Mouse (Mus musculus) forebrain, embryonic 11.5 days (tissue): ENCODE measurements around the gene Cachd1. TPM values are rescaled to one million over a fixed set of nuclear protein-coding genes. Genes with fewer than 3 reads are reported as not detected.
A peak's percentile ranks its signal among the peaks of the same experiment; 100 is the strongest.

Experiments
- ATAC-seq: fragments of 200-750 bp; cut with Nextera tagmentation; replicated peaks from 2 replicates; pipeline ENCODE4 v1.8.0; 2017; ENCODE audit warnings: moderate TSS enrichment; ENCODE audit not compliant: low FRiP score
- DNase-seq: peaks from one replicate; pipeline ENCODE4 v3.0.0-alpha.2; 2017; ENCODE audit warnings: low spot score
- H3K27ac ChIP-seq: fragments of 300-500 bp; sonication (generic); 2 replicates; pipeline ENCODE4 v1.5.1; 2014; ENCODE audit warnings: low read depth, low read length
- H3K27me3 ChIP-seq: fragments of 300-500 bp; sonication (generic); 2 replicates; pipeline ENCODE4 v1.6.1; 2014; ENCODE audit warnings: mild to moderate bottlenecking, low read length, mixed read lengths; ENCODE audit not compliant: control insufficient read depth, insufficient read depth
- H3K36me3 ChIP-seq: fragments of 300-500 bp; sonication (generic); 2 replicates; pipeline ENCODE4 v1.6.1; 2014; ENCODE audit warnings: mild to moderate bottlenecking, low read length, moderate library complexity, mixed read lengths; ENCODE audit not compliant: control insufficient read depth, insufficient read depth
- H3K4me1 ChIP-seq: fragments of 300-500 bp; sonication (generic); replicated peaks from 2 replicates; pipeline ENCODE4 v1.6.1; 2014; ENCODE audit warnings: low read length, mixed read lengths; ENCODE audit not compliant: control insufficient read depth, insufficient read depth
- H3K4me2 ChIP-seq: fragments of 300-500 bp; sonication (generic); 2 replicates; pipeline ENCODE4 v1.6.1; 2014; ENCODE audit warnings: low read depth, mild to moderate bottlenecking, low read length, moderate library complexity, mixed read lengths; ENCODE audit not compliant: severe bottlenecking
- H3K4me3 ChIP-seq: fragments of 300-500 bp; sonication (generic); 2 replicates; pipeline ENCODE4 v1.5.1; 2014; ENCODE audit warnings: low read depth, low read length
- H3K9ac ChIP-seq: fragments of 300-500 bp; sonication (generic); 2 replicates; pipeline ENCODE4 v1.6.1; 2014; ENCODE audit warnings: low read length
- H3K9me3 ChIP-seq: fragments of 300-500 bp; sonication (generic); 2 replicates; pipeline ENCODE4 v1.6.1; 2016; ENCODE audit warnings: low read length, mixed read lengths; ENCODE audit not compliant: control insufficient read depth
- WGBS: fragments of 180-500 bp; shearing (Covaris S2); extraction: QIAGEN DNeasy Blood & Tissue Kit; methylation state at CpG from one replicate; pipeline ENCODE4 v1.1.7; 2014; 5-methylcytosine and 5-hydroxymethylcytosine counted together
- polyA plus RNA-seq: library from polyadenylated mRNA; unstranded; fragments of >200 nt; fragmentation: Nextera tagmentation; extraction: Ambion mirVana; gene quantifications from 2 replicates; pipeline ENCODE4 v1.2.1, GENCODE M21; 2014

The Cachd1 gene
- polyA plus RNA-seq, 1 experiment from 2014 or later, result 45.3 TPM

DNA sequence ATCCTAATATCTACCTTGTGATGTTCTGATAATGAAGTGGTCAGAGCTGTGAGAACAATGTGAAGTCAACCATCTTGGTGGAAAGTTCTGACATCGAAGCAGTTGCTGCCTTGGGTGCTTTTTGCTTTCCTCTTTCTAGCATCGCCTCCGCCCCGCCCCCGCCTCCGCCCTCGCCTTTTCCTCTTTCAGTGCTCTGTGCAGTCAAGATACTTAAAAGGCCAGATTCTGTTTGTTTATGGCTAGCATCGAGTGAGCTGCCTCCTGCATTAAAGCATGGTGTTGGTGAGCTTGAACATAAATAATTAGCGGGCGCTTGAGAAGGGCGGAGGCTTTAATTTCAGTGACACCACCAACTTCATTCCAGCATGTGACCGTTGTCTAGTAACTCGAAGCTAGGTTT, 88.9 kb downstream of the Cachd1 start:
- H3K9ac ChIP-seq, result no peak overlapping the region; the same call in 1 of the 2 replicates
- no peak for DNase-seq
- 0 out of 2 replicates have a peak, but pooled peaks have one; percentile 20 for ATAC-seq
- H3K4me2 ChIP-seq, result 0 out of 2 replicates have a peak overlapping the region, but pooled peaks have one; percentile 15
- no peaks in the 10 kb centered on the region for H3K9me3 ChIP-seq
- H3K4me3 ChIP-seq, result no peak overlapping the region
- H3K36me3 ChIP-seq, result no peaks in the 10 kb centered on the region
- H3K27ac ChIP-seq, result no peak overlapping the region
- no peaks in the 10 kb centered on the region for H3K27me3 ChIP-seq
- peaks cover 16% of the 10 kb centered on the region for H3K4me1 ChIP-seq
- WGBS, result 28% methylated on average over 13 of the region's 13 CpGs

DNA sequence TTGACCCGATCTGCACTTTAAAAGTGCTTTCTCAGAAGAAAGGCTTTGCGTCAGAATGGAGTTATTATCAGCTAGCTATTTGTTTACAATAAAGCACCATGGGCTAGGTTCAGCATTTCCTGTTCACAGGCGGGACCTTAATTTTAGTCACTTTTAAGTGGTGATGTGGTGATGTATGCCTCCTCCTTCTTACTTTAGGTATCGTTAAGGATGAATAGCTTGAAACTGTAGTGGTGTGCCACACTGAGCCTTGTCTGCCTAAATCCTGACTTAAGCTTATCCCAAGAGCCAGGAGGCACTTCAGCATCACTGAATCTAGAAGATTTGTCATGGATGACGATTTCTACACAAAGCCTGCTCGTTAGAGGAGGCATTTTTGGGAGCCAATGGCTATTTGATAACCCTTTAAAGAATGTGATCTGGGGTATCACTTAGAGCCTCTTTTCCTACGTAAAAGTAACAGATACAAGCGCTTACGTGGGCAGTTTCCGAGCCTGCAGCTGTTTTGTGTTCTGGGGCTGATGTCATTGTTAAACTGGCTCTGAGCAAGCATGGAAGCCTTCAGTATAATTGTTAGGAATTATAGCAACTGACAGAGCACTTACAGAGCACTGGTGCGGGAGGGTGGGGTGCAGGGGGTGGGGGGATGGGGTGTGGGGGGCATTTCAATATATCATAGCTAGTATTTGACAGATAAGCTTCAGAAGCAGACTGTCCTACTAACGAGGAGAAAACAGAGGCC, 89.7 kb downstream of the Cachd1 start:
- no peak for ATAC-seq

DNA sequence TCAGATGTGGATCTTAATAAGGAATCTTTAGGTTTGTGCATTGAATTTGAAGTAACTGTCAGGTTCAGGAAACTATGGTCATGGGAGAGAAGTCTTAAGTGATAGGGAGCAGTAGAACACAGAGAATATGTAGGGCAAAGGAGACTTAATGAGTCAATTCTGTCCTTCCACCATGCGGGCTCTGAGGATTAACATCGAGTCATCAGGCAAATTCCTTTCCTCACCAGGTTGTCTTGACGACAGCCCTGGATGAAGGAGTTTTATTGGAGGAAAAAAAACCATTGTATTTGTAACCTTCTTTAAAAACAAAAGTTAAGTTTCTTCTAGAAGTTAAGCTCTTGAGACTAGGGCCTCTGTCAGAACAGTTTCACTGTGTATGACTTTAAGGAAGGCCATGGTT, 100.9 kb downstream of the Cachd1 start:
- Histone ChIP-seq H3K9me3 (no peaks in the 10 kb centered on the region), H3K4me1 (0 out of 2 replicates have a peak, but pooled peaks cover 3% of the 10 kb centered on the region), H3K4me2 (no peak overlapping the region), H3K27ac (no peak overlapping the region), H3K4me3 (no peak overlapping the region), H3K36me3 (no peaks in the 10 kb centered on the region; the same call in 1 of the 2 replicates), H3K9ac (no peak overlapping the region), H3K27me3 (no peaks in the 10 kb centered on the region)
- ATAC-seq, result no peak
- WGBS, result 30% methylated on average over 3 of the region's 3 CpGs
- DNase-seq, result no peak

More for the DNA sequence above, 89.7 kb downstream of the Cachd1 start:
- Histone ChIP-seq H3K4me1 (peaks cover 16% of the 10 kb centered on the region), H3K36me3 (no peaks in the 10 kb centered on the region), H3K4me3 (no peak overlapping the region), H3K27me3 (no peaks in the 10 kb centered on the region), H3K9ac (no peak overlapping the region), H3K27ac (0 out of 2 replicates have a peak overlapping the region, but pooled peaks have one; percentile 18), H3K4me2 (no peak overlapping the region), H3K9me3 (no peaks in the 10 kb centered on the region)
- DNase-seq, result no peak
- 20% methylated on average over 12 of the region's 12 CpGs for WGBS

DNA sequence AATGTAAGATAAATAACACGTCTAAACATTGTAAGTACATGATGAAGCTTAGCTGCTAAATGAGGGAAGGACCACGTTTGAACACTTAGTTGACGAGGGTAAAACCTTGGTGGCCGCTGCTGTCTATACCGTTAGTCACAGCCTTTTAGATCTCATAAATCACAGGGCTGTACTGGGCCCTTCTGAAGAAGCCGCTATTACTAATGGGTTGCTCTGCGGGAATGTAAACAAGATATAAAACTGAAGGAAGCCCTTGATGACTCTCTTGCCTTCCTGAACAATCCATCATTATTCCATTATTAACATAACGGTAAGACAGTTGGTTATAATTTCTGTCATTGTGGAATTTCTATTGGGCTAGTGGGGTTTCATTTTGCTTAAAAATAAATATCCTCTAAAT, 102.9 kb downstream of the Cachd1 start:
- Histone ChIP-seq H3K4me1 (0 out of 2 replicates have a peak, but pooled peaks cover 3% of the 10 kb centered on the region), H3K36me3 (no peaks in the 10 kb centered on the region; the same call in 1 of the 2 replicates), H3K27me3 (no peaks in the 10 kb centered on the region), H3K27ac (no peak overlapping the region), H3K9me3 (no peaks in the 10 kb centered on the region), H3K9ac (no peak overlapping the region), H3K4me2 (no peak overlapping the region), H3K4me3 (no peak overlapping the region)
- DNase-seq (no peak), ATAC-seq (no peak)
- 86% methylated on average over 8 of the region's 8 CpGs for WGBS

DNA sequence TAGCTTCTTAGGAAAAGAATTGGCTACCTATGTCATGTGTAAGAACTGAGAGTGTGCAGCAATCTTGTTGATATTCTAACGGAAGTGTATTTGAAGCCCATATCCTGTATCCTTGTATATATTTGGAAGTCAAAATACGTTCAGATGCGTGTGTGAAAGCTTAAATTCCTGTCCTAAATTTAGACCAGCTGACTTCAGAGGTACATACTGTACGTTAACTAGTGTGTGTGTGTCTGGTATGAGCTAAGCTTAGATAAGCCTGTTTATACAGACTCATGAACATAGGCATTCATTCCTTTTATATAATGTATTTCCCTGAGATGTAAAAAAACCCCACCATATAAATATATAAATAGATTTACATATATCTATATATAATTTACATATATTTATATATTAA, 103.6 kb downstream of the Cachd1 start:
- H3K4me1 ChIP-seq, result 0 out of 2 replicates have a peak, but pooled peaks cover 3% of the 10 kb centered on the region
- no peak for ATAC-seq
- H3K4me3 ChIP-seq, result no peak overlapping the region
- no peak for DNase-seq
- no peaks in the 10 kb centered on the region for H3K27me3 ChIP-seq
- no peaks in the 10 kb centered on the region; the same call in 1 of the 2 replicates for H3K36me3 ChIP-seq
- H3K27ac ChIP-seq, result no peak overlapping the region
- no peak overlapping the region for H3K9ac ChIP-seq
- H3K9me3 ChIP-seq, result no peaks in the 10 kb centered on the region
- 87% methylated on average over 4 of the region's 4 CpGs for WGBS
- no peak overlapping the region for H3K4me2 ChIP-seq

DNA sequence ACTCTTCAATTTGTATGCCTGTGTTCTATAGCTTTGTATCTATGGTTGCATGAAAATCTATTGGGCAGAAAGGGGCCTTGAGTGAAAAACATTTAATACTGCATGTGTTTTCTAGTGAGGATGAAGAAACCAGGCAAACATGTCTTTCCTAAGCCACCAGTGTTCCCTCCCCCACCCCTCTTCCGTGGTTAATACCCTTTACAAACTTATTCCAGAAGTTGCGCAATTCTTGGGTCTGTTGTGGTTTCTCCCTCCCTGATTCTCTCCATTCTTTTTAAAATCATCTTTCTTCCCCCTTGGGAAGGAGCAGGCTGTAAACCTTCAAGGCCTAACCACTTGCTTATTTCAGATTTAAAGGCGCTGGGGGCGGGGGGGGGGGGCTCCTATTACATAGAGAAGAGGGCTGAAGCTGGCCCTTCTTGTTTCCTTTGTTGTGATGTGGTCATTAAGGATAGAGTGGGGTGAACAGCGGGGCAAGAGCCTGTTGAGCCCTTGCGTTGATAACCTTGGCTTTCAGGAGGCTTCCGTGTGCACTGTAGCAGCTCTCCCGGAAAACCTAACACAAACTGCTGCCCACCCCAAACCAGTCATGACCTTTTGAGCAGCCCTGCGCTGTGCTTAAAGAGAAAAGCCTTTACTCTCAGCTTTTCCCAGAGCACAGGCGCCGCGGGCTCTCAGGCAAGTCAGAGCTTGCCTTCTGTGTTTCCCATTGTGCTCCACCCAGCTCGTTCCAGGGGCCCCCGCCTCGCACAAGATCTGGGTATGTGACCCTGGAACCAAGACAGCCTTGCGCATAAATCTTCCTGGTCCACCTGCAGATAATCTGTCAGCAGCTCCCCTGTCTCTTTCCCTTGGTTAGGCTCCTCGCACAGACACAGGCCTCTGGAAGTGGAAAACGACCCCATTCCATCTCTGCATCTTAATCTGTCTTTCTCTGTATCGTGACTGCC, 109.6 kb downstream of the Cachd1 start:
- DNase-seq, result peak; percentile 72
- no peaks in the 10 kb centered on the region for H3K36me3 ChIP-seq
- WGBS, result 11% methylated on average over 19 of the region's 19 CpGs
- H3K27ac ChIP-seq, result peak overlapping the region; percentile 31
- peak; percentile 75 for ATAC-seq
- no peak overlapping the region for H3K4me3 ChIP-seq
- no peaks in the 10 kb centered on the region for H3K27me3 ChIP-seq
- no peaks in the 10 kb centered on the region for H3K9me3 ChIP-seq
- peak overlapping the region; percentile 6; the same call in 1 of the 2 replicates for H3K4me2 ChIP-seq
- peak overlapping the region; percentile 14; the same call in 1 of the 2 replicates for H3K9ac ChIP-seq
- H3K4me1 ChIP-seq, result peaks cover 11% of the 10 kb centered on the region; the same call in 1 of the 2 replicates

DNA sequence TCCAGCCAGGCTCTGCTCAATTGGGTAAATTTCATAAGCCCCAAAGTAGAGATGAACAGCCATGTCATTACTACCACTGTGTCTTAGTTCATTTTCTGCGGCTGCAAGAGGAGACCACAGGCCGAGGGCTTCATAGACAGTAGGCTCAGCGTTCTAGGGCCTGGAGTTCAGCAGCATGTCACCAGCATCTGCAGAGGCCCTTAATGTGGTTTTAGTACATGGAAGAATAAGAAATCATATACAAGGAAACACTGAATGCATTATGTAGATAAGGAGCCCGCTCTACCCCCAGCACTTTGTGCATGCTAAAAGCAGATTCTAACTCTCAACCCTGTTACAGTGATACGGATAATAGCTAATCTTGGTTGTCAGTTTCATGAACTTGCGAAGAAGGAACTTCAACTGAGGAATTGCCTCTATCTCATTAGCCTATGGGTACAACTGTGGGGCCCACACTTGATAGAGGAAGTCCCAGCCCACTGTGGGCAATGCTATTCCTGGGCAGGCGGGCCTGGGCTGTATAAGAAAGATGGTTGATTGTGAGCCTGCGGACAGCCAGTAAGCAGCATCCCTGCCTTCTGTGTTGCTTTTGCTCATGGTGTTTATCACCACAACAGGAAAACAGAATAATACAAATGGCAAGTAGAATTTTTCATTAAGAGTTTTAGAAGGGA, 110.4 kb downstream of the Cachd1 start:
- Histone ChIP-seq H3K9me3 (no peaks in the 10 kb centered on the region), H3K27ac (peak overlapping the region; percentile 31; the same call in 1 of the 2 replicates), H3K36me3 (no peaks in the 10 kb centered on the region), H3K4me1 (peaks cover 11% of the 10 kb centered on the region; the same call in 1 of the 2 replicates), H3K4me2 (no peak overlapping the region), H3K4me3 (no peak overlapping the region), H3K9ac (no peak overlapping the region; the same call in 1 of the 2 replicates), H3K27me3 (no peaks in the 10 kb centered on the region)
- DNase-seq, result no peak
- 80% methylated on average over 8 of the region's 8 CpGs for WGBS
- no peak for ATAC-seq
